Comparison of ENCODE assay signal across 30 mouse cellular contexts in the genomic region with DNA sequence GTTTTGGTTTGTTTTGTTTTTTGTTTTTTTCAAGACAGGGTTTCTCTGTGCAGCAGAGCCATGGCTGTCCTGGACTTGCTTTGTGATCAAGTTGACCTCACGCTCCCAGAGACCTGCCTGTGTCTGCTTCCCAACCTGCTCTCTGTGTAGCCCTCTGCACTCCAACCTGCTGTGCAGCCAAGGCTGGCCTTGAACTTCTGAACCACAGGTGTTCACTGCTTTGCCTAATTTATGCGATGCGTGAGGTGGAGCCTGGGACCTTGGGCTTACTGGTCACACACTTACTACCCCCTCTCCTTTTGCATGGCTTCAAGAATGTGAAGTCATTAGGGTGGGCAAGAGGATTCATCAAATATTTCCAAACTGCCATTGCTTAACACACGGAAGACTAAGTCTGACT.
"Had no signal": no experiment of that assay in that cellular context is flagged by ENCODE, and none has a peak within 500 bp of the region (broad histone marks: within the 10 kb centered on the region; RNA-seq: fewer than 3 reads in every experiment).

No protein-coding gene starts in this region.

- H3K9ac ChIP-seq: heart, embryonic 12.5 days; heart, embryonic 13.5 days; heart, embryonic 15.5 days; hindbrain, embryonic 12.5 days; hindbrain, embryonic 13.5 days; hindbrain, embryonic 14.5 days; hindbrain, embryonic 15.5 days; intestine, embryonic 15.5 days; kidney, embryonic 15.5 days had no signal

- H3K27ac ChIP-seq: heart, embryonic 13.5 days; heart, embryonic 15.5 days; hindbrain, embryonic 10.5 days; hindbrain, embryonic 12.5 days; hindbrain, embryonic 13.5 days; hindbrain, embryonic 14.5 days; hindbrain, embryonic 15.5 days; hindbrain, postnatal 0 days; intestine, embryonic 15.5 days; kidney, embryonic 15.5 days; kidney, postnatal 0 days; layer of hippocampus, adult 2 months; left cerebral cortex, adult 2 months had no signal

- DNase-seq: heart, postnatal 10 days; heart, postnatal 14 days; heart, postnatal 36 days; heart, postnatal 4 days; kidney, adult 11 months; kidney, adult 18-20 months; kidney, adult 2 months; kidney, adult 8-10 months; kidney, adult 9 months; kidney, postnatal 10 days; kidney, postnatal 14 days; kidney, postnatal 25 days; kidney, postnatal 36 days; kidney, postnatal 4 days; layer of hippocampus, adult 9-11 months; layer of hippocampus, postnatal 36 days had no signal

- H3K9me3 ChIP-seq: heart, embryonic 15.5 days; hindbrain, embryonic 10.5 days; hindbrain, embryonic 12.5 days; hindbrain, embryonic 13.5 days; hindbrain, embryonic 15.5 days; intestine, embryonic 15.5 days; kidney, embryonic 15.5 days had no signal

- H3K4me1 ChIP-seq: heart, embryonic 12.5 days; heart, embryonic 13.5 days; heart, embryonic 15.5 days; hindbrain, embryonic 10.5 days; hindbrain, embryonic 12.5 days; hindbrain, embryonic 15.5 days; intestine, embryonic 15.5 days; kidney, embryonic 15.5 days had no signal

- H3K36me3 ChIP-seq: heart, embryonic 12.5 days; heart, embryonic 13.5 days; heart, embryonic 15.5 days; hindbrain, embryonic 10.5 days; hindbrain, embryonic 12.5 days; hindbrain, embryonic 13.5 days; hindbrain, embryonic 15.5 days; intestine, embryonic 15.5 days; kidney, embryonic 15.5 days had no signal

- H3K4me3 ChIP-seq: heart, embryonic 12.5 days; heart, embryonic 13.5 days; heart, embryonic 15.5 days; hindbrain, embryonic 10.5 days; hindbrain, embryonic 12.5 days; hindbrain, embryonic 13.5 days; hindbrain, embryonic 15.5 days; intestine, embryonic 15.5 days; kidney, embryonic 15.5 days; layer of hippocampus, adult 2 months; left cerebral cortex, adult 2 months had no signal

- H3K27me3 ChIP-seq: heart, embryonic 12.5 days; heart, embryonic 13.5 days; heart, embryonic 15.5 days; hindbrain, embryonic 12.5 days; hindbrain, embryonic 13.5 days; hindbrain, embryonic 15.5 days; intestine, embryonic 15.5 days; kidney, embryonic 15.5 days had no signal
